Mouse (Mus musculus) cerebellum, adult 2 months (tissue): Measurements from ENCODE around the gene Mthfd2.

ENCODE experiments used
- CTCF ChIP-seq: fragments of 200-500 bp; IDR thresholded peaks from 2 replicates; pipeline ENCODE4 v1.5.1; 2011; ENCODE audit warnings: low read depth, mild to moderate bottlenecking, control low read depth, low read length, moderate library complexity, borderline replicate concordance; ENCODE audit not compliant: insufficient read depth
- POLR2A ChIP-seq: fragments of 200-500 bp; IDR thresholded peaks from 2 replicates; pipeline ENCODE4 v1.6.1; 2011; ENCODE audit warnings: low read length, control low read depth, borderline replicate concordance; ENCODE audit not compliant: insufficient read depth

- no peak for TF ChIP-seq CTCF
- no peak for TF ChIP-seq POLR2A
Observed at GRCm38 (mm10) chr6:83350851-83351405, 25.2 kb upstream of the Mthfd2 start.
